Mouse (Mus musculus): ENCODE measurements around the gene Gm17577. TPM values are rescaled to one million over a fixed set of nuclear protein-coding genes. Genes with fewer than 3 reads are reported as not detected.
"Not testable (repeated sequence)": the region's sequence is repeated elsewhere in the genome, so short reads cannot be mapped to it uniquely, and the experiment has no call there.

The Gm17577 gene
- not detected in 2 replicates for polyA plus RNA-seq (2014; fragmentation: Nextera tagmentation; extraction: Ambion mirVana)

GRCm38 (mm10) chrX:123246807-123247206 lies at the start of gene Gm17577:
Gm17577 (minus strand) TSS chrX:123246907.
- not testable (repeated sequence) for H3K36me3 ChIP-seq (ENCODE audit: control insufficient read depth, insufficient read depth, low read length); DNase-seq (ENCODE audit: low spot score); H3K27me3 ChIP-seq (replicated peaks; ENCODE audit: control insufficient read depth, insufficient read depth, low read length); H3K9me3 ChIP-seq (ENCODE audit: control insufficient read depth, low read length); H3K27ac ChIP-seq (replicated peaks; ENCODE audit: low read depth, low read length); H3K4me3 ChIP-seq (ENCODE audit: low read depth, low read length); ATAC-seq (ENCODE audit: low read depth); H3K4me1 ChIP-seq (ENCODE audit: control insufficient read depth, insufficient read depth, low read length); H3K4me2 ChIP-seq (ENCODE audit: low read depth, low read length); H3K9ac ChIP-seq (ENCODE audit: low read depth, low read length)
- WGBS = no CpG with 5 or more reads among the region's 3 CpGs

- not testable (repeated sequence) for H3K9ac ChIP-seq (ENCODE audit: low read depth, low read length); H3K4me2 ChIP-seq (ENCODE audit: low read depth, low read length); H3K27ac ChIP-seq (replicated peaks; ENCODE audit: low read depth, low read length); ATAC-seq (ENCODE audit: low read depth); H3K27me3 ChIP-seq (replicated peaks; ENCODE audit: control insufficient read depth, insufficient read depth, low read length); DNase-seq (ENCODE audit: low spot score); H3K9me3 ChIP-seq (ENCODE audit: control insufficient read depth, low read length); H3K4me3 ChIP-seq (ENCODE audit: low read depth, low read length); H3K4me1 ChIP-seq (ENCODE audit: control insufficient read depth, insufficient read depth, low read length); H3K36me3 ChIP-seq (ENCODE audit: control insufficient read depth, insufficient read depth, low read length)
- no CpG with 5 or more reads among the region's 1 CpGs for WGBS
These were observed 24.3 kb downstream of the Gm17577 start, which contains the start of gene Srsx for GRCm38 (mm10) chrX:123222381-123222780. Srsx (minus strand) TSS chrX:123222481.

Other genes with a start within 250 kb of the Gm17577 start
- not detected in 2 replicates for gene Gm17521, start 217.2 kb downstream of the Gm17577 start, polyA plus RNA-seq (2014; fragmentation: Nextera tagmentation; extraction: Ambion mirVana)
- 13.1 and 14.8 TPM in 2 replicates for gene Cldn34c1, start 143.4 kb downstream of the Gm17577 start, polyA plus RNA-seq (2014; fragmentation: Nextera tagmentation; extraction: Ambion mirVana)
- gene Srsx, start 24.4 kb downstream of the Gm17577 start, polyA plus RNA-seq (2014; fragmentation: Nextera tagmentation; extraction: Ambion mirVana) = not detected in 2 replicates

Measured in embryonic facial prominence, embryonic 14.5 days (tissue).